Mouse (Mus musculus) olfactory bulb, adult 2 months (tissue): ENCODE data around the gene Ubc.

Experiments used
- CTCF ChIP-seq: fragments of 200-500 bp; IDR thresholded peaks from 2 replicates; pipeline ENCODE4 v1.5.1; 2012; ENCODE audit warnings: low read depth, mild to moderate bottlenecking, low read length, moderate library complexity; ENCODE audit not compliant: insufficient read depth
- POLR2A ChIP-seq: fragments of 200-500 bp; IDR thresholded peaks from 2 replicates; pipeline ENCODE4 v1.6.1; 2012; ENCODE audit warnings: mild to moderate bottlenecking, low read depth, low read length, moderate library complexity; ENCODE audit not compliant: insufficient read depth

DNA sequence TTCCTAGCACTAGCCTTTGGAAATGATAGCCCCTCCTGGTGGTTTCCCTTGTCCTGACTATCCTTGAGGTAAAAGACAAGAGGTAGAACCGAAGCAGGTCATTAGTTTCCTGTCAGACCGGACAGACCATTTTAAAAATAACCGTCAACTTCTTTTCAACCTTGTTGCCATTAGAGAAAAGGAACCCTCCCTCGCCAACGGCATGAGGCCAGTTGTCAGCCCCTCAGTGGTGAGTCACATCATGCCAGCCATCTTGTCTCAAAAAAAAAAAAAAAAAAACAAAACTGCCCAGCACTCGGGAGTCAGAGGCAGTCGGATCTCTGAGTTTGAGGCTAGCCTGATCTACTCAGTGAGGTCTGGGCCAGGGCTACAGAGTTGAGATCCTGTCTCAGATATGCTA is 10.9 kb upstream of the Ubc start:
- TF ChIP-seq CTCF: no peak
- no peak for TF ChIP-seq POLR2A
